Mouse (Mus musculus): ENCODE data around the gene Zfp994.
"Not testable (repeated sequence)": the region's sequence is repeated elsewhere in the genome, so short reads cannot be mapped to it uniquely, and the experiment has no call there.

Gene Zfp994

GRCm38 (mm10) chr17:22225422-22226012 lies at the start of gene Zfp994:
TSS of gene Zfp994 (minus strand) at chr17:22225616.
- DNase-seq, result peak; percentile 96

- peak; percentile 4 for DNase-seq
These were observed 5.3 kb upstream of the Zfp994 start for GRCm38 (mm10) chr17:22230701-22231100.

DNA sequence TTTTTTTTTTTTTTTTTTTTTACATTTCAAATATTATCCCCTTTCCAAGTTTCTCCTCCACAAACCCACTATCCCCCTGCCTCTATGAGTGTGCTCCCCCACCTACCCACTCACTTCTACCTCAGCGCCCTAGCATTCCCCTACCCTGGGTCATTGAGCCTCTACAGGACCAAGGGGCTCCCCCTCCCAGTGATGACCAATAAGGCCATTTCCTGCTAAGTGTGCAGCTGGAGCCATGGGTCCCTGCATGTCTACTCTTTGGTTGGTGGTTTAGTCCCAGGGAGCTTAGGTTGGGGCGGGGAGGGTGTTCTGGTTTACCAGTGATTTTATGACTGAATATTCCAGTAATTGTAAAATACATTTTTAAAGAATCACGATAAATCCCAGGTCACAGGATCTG lies 401 bp downstream of the Zfp994 start:
- DNase-seq, result peak; percentile 7

DNA sequence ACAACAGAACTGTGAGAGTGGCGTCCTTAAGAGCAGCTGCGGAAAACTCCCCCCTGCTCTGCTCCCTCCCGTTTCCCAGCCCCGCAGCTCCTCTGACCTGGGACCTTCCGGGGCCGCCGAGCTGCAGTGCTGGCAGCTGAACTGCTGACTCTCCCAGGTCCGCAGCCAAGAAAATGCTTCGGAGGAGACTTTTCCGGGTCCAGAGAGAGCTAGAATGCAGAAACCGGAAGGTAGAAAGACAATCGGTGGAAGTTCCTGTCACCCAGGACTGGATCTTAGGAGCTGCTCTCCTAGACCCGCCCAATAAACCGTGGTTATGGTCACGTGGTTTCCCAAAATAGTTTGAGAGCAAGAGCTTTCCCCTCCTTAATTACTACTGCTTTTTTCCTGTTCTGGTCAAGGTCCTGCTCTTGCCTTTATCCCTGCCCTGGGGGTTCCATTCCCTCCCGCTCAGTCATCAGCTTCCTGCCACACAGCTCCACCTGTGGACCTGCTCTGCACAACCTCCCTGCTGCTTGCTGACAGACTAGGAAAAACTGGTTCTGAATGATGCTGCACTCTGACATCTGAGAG lies 59.6 kb downstream of the Zfp994 start, which contains the start of gene Zfp947:
Gene Zfp947 (minus strand): TSS at position 469 of the 573 bp plus-strand sequence.
- DNase-seq, result peak; percentile 61

- peak; percentile 1 for DNase-seq
These were observed 60.1 kb downstream of the Zfp994 start for GRCm38 (mm10) chr17:22165304-22165703.

DNA sequence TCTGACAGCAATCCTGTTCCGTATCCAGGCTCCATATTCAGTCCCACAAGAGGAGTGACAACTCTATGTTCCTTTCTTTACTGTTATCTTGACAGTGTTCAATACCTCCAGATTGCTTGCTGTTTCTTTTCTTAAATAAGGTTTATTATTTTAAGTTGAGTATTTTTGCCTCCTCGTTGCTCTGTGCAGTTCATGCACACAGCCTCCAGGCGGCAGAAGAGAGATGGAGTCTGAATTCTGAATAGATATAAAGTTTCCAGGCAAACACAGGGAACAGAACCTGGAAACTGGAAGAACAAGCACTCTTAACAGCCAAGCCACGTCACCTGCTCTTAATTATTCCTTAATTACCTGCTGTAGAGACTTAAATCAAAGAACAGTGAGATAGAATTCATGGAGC lies 71.5 kb downstream of the Zfp994 start:
- not testable (repeated sequence) for DNase-seq

Measured in embryo, embryonic 11 days (tissue).